Mouse (Mus musculus) lung, postnatal 0 days (tissue): Measurements from ENCODE around the gene Il12b. TPM values are rescaled to one million over a fixed set of nuclear protein-coding genes. Genes with fewer than 3 reads are reported as not detected.

ENCODE experiments used
- ATAC-seq: fragments of 200-750 bp; cut with Nextera tagmentation; 2 replicates; pipeline ENCODE4 v1.8.0; 2017; ENCODE audit warnings: moderate library complexity
- DNase-seq: peaks from one replicate; pipeline ENCODE4 v3.0.0-alpha.2; 2016; ENCODE audit warnings: low spot score
- H3K27ac ChIP-seq: fragments of 300-500 bp; sonication (generic); 2 replicates; pipeline ENCODE4 v1.5.1; 2014; ENCODE audit warnings: antibody characterized with exemption, mild to moderate bottlenecking, low read length, mixed read lengths
- H3K27me3 ChIP-seq: fragments of 300-500 bp; sonication (generic); replicated peaks from 2 replicates; pipeline ENCODE4 v1.6.1; 2014; ENCODE audit warnings: low read length, mixed read lengths; ENCODE audit not compliant: insufficient read depth
- H3K36me3 ChIP-seq: fragments of 300-500 bp; sonication (generic); 2 replicates; pipeline ENCODE4 v1.6.1; 2014; ENCODE audit warnings: low read length, mixed read lengths; ENCODE audit not compliant: insufficient read depth
- H3K4me1 ChIP-seq: fragments of 300-500 bp; sonication (generic); 2 replicates; pipeline ENCODE4 v1.6.1; 2014; ENCODE audit warnings: antibody characterized with exemption, low read depth, low read length, mixed read lengths; ENCODE audit not compliant: insufficient read depth
- H3K4me2 ChIP-seq: fragments of 300-500 bp; sonication (generic); replicated peaks from 2 replicates; pipeline ENCODE4 v1.6.1; 2014; ENCODE audit warnings: low read depth, mild to moderate bottlenecking, low read length, moderate library complexity, mixed read lengths
- H3K4me3 ChIP-seq: fragments of 300-500 bp; sonication (generic); 2 replicates; pipeline ENCODE4 v1.5.1; 2014; ENCODE audit warnings: low read depth, low read length
- H3K9ac ChIP-seq: fragments of 300-500 bp; sonication (generic); replicated peaks from 2 replicates; pipeline ENCODE4 v1.6.1; 2014; ENCODE audit warnings: low read depth, mild to moderate bottlenecking
- H3K9me3 ChIP-seq: fragments of 300-500 bp; sonication (generic); 2 replicates; pipeline ENCODE4 v1.6.1; 2016; ENCODE audit warnings: low read length, mixed read lengths
- CTCF ChIP-seq: IDR thresholded peaks from 2 replicates; pipeline ENCODE4 v1.5.1; 2016; ENCODE audit warnings: antibody characterized with exemption, mild to moderate bottlenecking
- EP300 ChIP-seq: IDR thresholded peaks from 2 replicates; pipeline ENCODE4 v1.6.1; 2016; ENCODE audit warnings: antibody characterized with exemption, mild to moderate bottlenecking, control low read depth
- WGBS: fragments of 180-500 bp; shearing (Covaris S2); extraction: QIAGEN DNeasy Blood & Tissue Kit; methylation state at CpG from one replicate; pipeline ENCODE4 v1.1.7; 2014; 5-methylcytosine and 5-hydroxymethylcytosine counted together
- polyA plus RNA-seq: library from polyadenylated mRNA; unstranded; fragments of >200 nt; fragmentation: Nextera tagmentation; extraction: Ambion mirVana; gene quantifications from 2 replicates; pipeline ENCODE4 v1.2.1, GENCODE M21; 2015

The Il12b gene
- polyA plus RNA-seq, 1 experiment from 2014 or later = 0.18 TPM

- no peak overlapping the region for H3K4me3 ChIP-seq
- TF ChIP-seq CTCF (no peak), EP300 (no peak)
- H3K9ac ChIP-seq = no peak overlapping the region
- H3K9me3 ChIP-seq = no peaks in the 10 kb centered on the region
- DNase-seq (no peak), ATAC-seq (no peak)
- 58% methylated on average over 10 of the region's 10 CpGs for WGBS
- no peaks in the 10 kb centered on the region for H3K36me3 ChIP-seq
- no peak overlapping the region for H3K27ac ChIP-seq
- no peak overlapping the region for H3K4me2 ChIP-seq
- H3K4me1 ChIP-seq = no peaks in the 10 kb centered on the region
- no peaks in the 10 kb centered on the region for H3K27me3 ChIP-seq
Observed at GRCm38 (mm10) chr11:44422337-44423111, 22.7 kb downstream of the Il12b start.

DNA sequence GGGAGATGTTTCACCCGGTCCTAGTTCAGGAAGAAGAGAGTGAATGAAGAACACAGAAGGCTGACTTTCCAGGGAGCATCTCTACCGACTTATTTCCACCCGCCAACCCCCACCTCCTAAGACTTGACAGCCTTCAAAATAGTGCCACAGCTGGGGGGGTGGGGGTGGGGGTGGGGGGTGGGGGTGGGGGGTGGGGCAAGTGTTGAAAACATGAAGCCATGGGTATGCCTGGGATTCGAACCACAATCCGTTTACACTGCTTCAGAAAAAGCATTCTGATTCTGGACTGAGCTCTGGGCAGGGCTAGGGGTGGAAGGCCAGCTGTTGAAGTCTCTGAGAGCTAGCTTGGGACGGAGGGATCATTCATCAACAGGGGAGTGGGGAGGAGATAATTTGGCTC is 23.4 kb downstream of the Il12b start:
- no peak for DNase-seq
- WGBS = 33% methylated on average over 6 of the region's 6 CpGs
- TF ChIP-seq CTCF (no peak), EP300 (no peak)

GRCm38 (mm10) chr11:44423955-44424354 is 24.1 kb downstream of the Il12b start:
- no peak overlapping the region for H3K9ac ChIP-seq
- no peak overlapping the region for H3K4me2 ChIP-seq
- no peaks in the 10 kb centered on the region for H3K36me3 ChIP-seq
- no peaks in the 10 kb centered on the region for H3K27me3 ChIP-seq
- DNase-seq (no peak), ATAC-seq (no peak)
- H3K9me3 ChIP-seq = no peaks in the 10 kb centered on the region
- H3K4me3 ChIP-seq = no peak overlapping the region
- TF ChIP-seq EP300 (no peak), CTCF (no peak)
- no peaks in the 10 kb centered on the region for H3K4me1 ChIP-seq
- 75% methylated on average over 5 of the region's 5 CpGs for WGBS
- no peak overlapping the region for H3K27ac ChIP-seq

More for the DNA sequence above, 23.4 kb downstream of the Il12b start:
- Histone ChIP-seq H3K27me3 (no peaks in the 10 kb centered on the region), H3K27ac (no peak overlapping the region), H3K36me3 (no peaks in the 10 kb centered on the region), H3K9ac (no peak overlapping the region), H3K9me3 (no peaks in the 10 kb centered on the region), H3K4me2 (no peak overlapping the region), H3K4me3 (no peak overlapping the region), H3K4me1 (no peaks in the 10 kb centered on the region)
- ATAC-seq = no peak

- Histone ChIP-seq H3K4me2 (no peak overlapping the region), H3K27me3 (no peaks in the 10 kb centered on the region), H3K27ac (no peak overlapping the region), H3K36me3 (no peaks in the 10 kb centered on the region), H3K9ac (no peak overlapping the region), H3K4me1 (no peaks in the 10 kb centered on the region), H3K9me3 (no peaks in the 10 kb centered on the region), H3K4me3 (no peak overlapping the region)
- ATAC-seq (no peak), DNase-seq (no peak)
- 80% methylated on average over 8 of the region's 8 CpGs for WGBS
- TF ChIP-seq CTCF (no peak), EP300 (no peak)
Observed at GRCm38 (mm10) chr11:44425006-44425405, 25.1 kb downstream of the Il12b start.

- no peak overlapping the region for H3K27ac ChIP-seq
- no peak for ATAC-seq
- no peak for DNase-seq
- no peak overlapping the region for H3K9ac ChIP-seq
- no peak for TF ChIP-seq EP300
- no peak for TF ChIP-seq CTCF
- H3K4me1 ChIP-seq = no peaks in the 10 kb centered on the region
- WGBS = 68% methylated on average over 6 of the region's 6 CpGs
- H3K9me3 ChIP-seq = no peaks in the 10 kb centered on the region
- H3K36me3 ChIP-seq = no peaks in the 10 kb centered on the region
- no peaks in the 10 kb centered on the region for H3K27me3 ChIP-seq
- H3K4me2 ChIP-seq = no peak overlapping the region
- no peak overlapping the region for H3K4me3 ChIP-seq
Observed at GRCm38 (mm10) chr11:44425626-44426025, 25.8 kb downstream of the Il12b start.

GRCm38 (mm10) chr11:44427951-44428350 is 28.1 kb downstream of the Il12b start:
- ATAC-seq = no peak
- WGBS = 71% methylated on average over 2 of the region's 2 CpGs
- Histone ChIP-seq H3K27ac (no peak overlapping the region), H3K9ac (no peak overlapping the region), H3K4me2 (no peak overlapping the region), H3K36me3 (no peaks in the 10 kb centered on the region), H3K4me1 (no peaks in the 10 kb centered on the region), H3K9me3 (no peaks in the 10 kb centered on the region), H3K27me3 (no peaks in the 10 kb centered on the region), H3K4me3 (no peak overlapping the region)
- TF ChIP-seq CTCF (no peak), EP300 (no peak)
- no peak for DNase-seq
